Mouse (Mus musculus): ENCODE results near the gene Ephb2.
A peak's percentile ranks its signal among the peaks of the same experiment; 100 is the strongest.

Gene Ephb2

GRCm38 (mm10) chr4:136757096-136757495 is 78.7 kb downstream of the Ephb2 start:
- DNase-seq: no peak

- DNase-seq: no peak
Measured at GRCm38 (mm10) chr4:136756486-136756885, 79.3 kb downstream of the Ephb2 start.

DNA sequence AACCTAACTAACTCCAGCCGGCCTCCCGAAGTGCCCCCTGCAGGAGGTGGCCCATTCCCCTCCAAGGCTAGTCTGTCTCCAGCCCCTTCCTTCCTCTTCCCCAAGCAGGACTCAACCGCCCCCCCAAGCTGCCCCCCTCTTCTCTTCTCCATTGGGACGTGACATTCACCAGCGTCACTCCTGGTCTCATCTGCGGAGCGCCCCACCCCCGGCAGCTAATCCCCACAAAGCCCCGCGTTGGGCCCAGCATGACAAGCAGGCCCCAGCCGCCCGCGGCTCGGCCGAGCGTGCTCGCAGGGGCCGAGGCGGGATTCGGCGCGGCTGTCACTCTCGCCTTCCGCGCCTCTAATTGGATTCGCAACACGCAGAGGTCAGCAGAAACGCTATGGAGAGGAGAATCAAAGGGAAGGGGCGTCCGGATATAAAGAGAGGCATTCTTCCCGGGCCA is 80.4 kb downstream of the Ephb2 start:
- DNase-seq: peak; percentile 9

DNA sequence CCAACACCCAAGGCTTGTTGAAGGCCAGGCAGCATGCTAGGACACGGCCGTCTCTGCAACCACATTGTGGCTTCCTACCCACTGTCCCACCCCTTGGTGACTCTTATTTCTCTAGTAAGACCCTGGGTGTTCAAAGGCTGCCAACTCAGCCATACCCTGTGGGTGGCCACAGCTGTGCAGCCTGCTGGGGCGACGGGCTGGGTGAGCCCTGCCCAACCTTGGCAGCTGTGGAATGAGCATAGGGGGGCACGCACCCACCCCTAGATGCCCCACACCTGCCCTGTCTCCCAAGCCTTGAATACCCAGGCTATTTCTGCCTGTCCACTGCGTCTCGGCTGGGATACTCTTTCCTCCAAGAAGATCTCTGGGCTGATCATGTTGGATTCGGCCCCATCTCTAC is 81.5 kb downstream of the Ephb2 start:
- no peak for DNase-seq

DNA sequence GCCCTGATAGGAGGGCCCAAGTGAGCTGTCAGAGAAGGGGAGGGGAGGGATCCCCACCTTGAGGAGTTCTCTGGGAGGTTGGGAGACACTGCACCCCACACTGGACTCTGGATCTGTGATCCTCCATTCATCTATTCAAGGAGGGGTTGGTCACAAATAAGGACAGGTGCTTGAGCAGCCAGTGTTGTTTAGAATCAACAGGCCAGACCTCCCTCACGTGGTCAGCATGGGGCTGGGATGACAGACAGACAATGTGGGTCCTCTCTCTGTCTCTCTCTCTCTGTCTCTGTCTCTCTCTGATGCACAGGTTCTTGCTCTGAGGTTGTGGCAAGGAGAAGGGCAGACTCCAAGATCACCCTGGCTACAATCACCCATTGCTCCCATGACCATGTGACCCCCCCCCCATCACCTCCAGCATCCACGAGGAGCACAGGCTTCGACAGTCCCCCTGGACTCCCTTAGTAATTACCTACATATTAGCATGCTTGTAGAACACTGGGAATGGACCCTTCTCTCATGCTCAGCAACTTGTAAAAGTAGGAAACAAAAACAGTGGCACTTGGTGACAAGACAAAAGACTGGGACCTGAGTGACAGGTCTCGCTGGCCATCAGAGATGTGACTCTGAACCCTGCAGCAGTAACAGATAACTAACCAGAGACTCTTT is 84.3 kb downstream of the Ephb2 start:
- no peak for DNase-seq

GRCm38 (mm10) chr4:136750578-136751338 is 85.0 kb downstream of the Ephb2 start:
- no peak for DNase-seq

GRCm38 (mm10) chr4:136749851-136750577 is 85.8 kb downstream of the Ephb2 start:
- DNase-seq: no peak

GRCm38 (mm10) chr4:136749431-136749830 is 86.4 kb downstream of the Ephb2 start:
- no peak for DNase-seq

GRCm38 (mm10) chr4:136748842-136749392 is 86.9 kb downstream of the Ephb2 start:
- DNase-seq: no peak

- DNase-seq: no peak
Measured at GRCm38 (mm10) chr4:136746516-136746915, 89.3 kb downstream of the Ephb2 start.

DNA sequence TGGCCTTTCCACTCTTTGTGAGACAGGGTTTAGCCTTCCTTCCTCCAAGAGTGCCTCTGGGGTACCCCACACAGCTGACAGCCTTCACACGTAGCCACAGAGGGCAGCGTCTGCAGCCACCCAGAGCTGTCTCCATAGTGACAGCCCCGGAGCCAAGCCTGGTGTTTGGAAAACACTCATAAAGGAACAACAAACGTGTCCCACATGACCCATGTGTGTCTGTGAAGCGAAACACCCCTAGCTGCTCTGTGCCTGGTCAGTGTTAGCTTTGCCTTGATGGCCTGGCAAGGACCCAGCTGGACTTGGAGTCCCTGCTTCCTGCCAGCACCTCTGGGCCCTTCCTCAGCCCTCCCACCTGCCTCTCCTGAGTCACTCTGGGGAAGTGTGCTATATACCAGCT is 93.1 kb downstream of the Ephb2 start:
- peak; percentile 69 for DNase-seq

DNA sequence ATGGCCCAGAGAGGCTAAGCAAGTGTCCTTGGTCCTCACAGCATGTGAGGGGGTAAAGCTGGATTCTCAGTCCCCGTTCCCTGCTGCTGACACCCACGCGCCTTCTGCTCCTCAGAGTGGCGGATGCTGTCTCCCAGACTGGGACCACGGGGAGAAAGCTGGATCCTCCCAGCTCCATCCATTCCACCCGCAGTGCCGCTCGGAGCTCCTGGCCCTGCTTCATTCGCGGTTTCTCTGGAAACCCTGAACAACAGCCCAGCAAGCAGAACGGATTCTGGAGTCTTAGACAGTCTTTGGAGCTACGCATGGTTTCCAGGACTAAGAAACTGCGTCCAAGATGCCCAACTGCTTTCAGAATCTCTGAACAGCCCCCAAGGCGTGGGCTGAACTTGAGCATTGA is 93.9 kb downstream of the Ephb2 start:
- DNase-seq: no peak

DNA sequence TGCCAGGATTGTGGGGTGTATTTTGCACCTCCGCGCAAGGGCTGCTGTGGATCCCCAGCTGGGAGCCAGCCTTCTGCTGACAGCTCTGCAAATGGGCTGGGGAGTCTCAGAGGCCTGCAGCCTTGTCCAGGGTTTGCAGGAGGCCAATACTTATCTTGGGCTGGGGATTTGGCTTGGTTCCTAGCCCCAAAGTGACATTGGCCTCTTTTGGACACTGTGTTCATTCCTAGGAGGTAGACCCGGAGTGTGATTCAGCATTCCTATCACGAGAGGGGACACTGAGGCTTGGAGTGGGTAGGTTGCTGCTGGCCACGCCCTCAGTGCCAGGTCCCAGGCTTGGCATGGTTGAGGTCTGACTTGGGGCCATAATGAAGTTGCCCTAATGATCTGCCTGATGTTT is 94.8 kb downstream of the Ephb2 start:
- no peak for DNase-seq

- no peak for DNase-seq
Measured at GRCm38 (mm10) chr4:136739189-136739588, 96.6 kb downstream of the Ephb2 start.

GRCm38 (mm10) chr4:136738291-136738690 is 97.5 kb downstream of the Ephb2 start:
- DNase-seq: no peak

- DNase-seq: no peak
Measured at GRCm38 (mm10) chr4:136735856-136736255, 99.9 kb downstream of the Ephb2 start.

GRCm38 (mm10) chr4:136734210-136734803 is 101.5 kb downstream of the Ephb2 start:
- no peak for DNase-seq

- no peak for DNase-seq
Measured at GRCm38 (mm10) chr4:136733217-136733865, 102.4 kb downstream of the Ephb2 start.

- DNase-seq: no peak
Measured at GRCm38 (mm10) chr4:136732536-136733121, 103.2 kb downstream of the Ephb2 start.

- DNase-seq: peak; percentile 28
Measured at GRCm38 (mm10) chr4:136731761-136732160, 104.0 kb downstream of the Ephb2 start.

DNA sequence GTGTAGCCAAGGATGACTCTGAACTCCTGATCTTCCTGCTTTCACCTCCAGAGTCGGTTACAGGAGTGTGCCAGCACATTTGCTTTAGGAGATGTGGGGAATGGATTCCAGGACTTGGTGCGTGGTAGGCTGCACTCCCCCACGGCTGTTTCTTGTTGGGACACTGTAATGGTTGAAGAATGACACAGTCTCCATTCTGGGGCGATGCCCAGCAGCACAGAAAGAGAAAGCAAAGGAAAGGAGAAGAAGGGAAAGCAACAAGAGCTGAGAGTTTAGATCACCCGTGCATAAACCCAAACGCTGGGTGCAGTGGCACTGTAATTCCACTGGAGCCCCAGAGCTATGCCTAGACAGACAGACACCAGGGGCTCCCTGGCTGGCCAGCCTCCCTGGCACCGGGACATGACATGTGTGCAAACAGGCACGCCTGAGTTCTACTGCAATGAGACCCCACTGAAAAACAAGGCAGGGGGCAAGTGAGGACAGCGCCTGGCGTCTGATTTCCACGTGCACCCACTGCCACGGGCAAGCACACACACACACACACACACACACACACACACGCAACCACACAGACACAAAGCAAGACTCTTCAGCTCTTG is 104.7 kb downstream of the Ephb2 start:
- DNase-seq: no peak

GRCm38 (mm10) chr4:136730501-136730900 is 105.3 kb downstream of the Ephb2 start:
- DNase-seq: no peak
